Mouse (Mus musculus) stomach, postnatal 0 days (tissue): ENCODE data around the gene Ppfibp1.

Experiments used
- CTCF ChIP-seq: IDR thresholded peaks from 2 replicates; pipeline ENCODE4 v1.5.1; 2016; ENCODE audit warnings: antibody characterized with exemption, low read depth, mild to moderate bottlenecking, moderate library complexity
- EP300 ChIP-seq: optimal IDR thresholded peaks from 2 replicates; pipeline ENCODE3; 2016; ENCODE audit warnings: antibody characterized with exemption

DNA sequence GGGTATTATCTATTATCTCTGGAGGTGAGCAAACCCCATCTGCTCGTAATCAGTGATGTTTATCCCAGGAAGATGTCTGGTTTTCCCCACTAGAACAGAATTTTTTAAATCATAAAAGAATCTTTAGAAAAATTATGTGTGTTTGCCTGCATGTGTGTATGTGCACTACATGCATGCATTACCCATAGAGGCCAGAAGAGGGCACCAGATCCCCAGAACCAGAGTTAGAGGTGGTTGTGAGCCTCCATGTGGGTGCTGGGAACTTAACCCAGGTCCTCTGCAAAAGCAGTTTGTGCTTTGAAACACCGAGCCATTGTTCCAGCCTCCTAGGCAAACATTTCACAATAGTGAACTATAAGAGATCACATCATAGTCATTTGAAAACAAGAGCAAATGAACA is 11.5 kb upstream of the Ppfibp1 start:
- TF ChIP-seq CTCF (peak; percentile 41), EP300 (no peak)
